Mouse (Mus musculus) liver, embryonic 13.5 days (tissue): Measurements from ENCODE around the gene Akr1e1. TPM values are rescaled to one million over a fixed set of nuclear protein-coding genes. Genes with fewer than 3 reads are reported as not detected.

ENCODE experiments used
- ATAC-seq: fragments of 200-750 bp; cut with Nextera tagmentation; 2 replicates; pipeline ENCODE4 v1.8.0; 2017; ENCODE audit warnings: low read depth, mild to moderate bottlenecking, moderate number of reproducible peaks, moderate library complexity
- DNase-seq: peaks from one replicate; pipeline ENCODE4 v3.0.0; 2022
- H3K27ac ChIP-seq: fragments of 300-500 bp; sonication (generic); 2 replicates; pipeline ENCODE4 v1.5.1; 2015; ENCODE audit warnings: moderate library complexity, mild to moderate bottlenecking, inconsistent platforms
- H3K27me3 ChIP-seq: fragments of 300-500 bp; sonication (generic); 2 replicates; pipeline ENCODE4 v1.6.1; 2015; ENCODE audit warnings: mild to moderate bottlenecking, inconsistent platforms
- H3K36me3 ChIP-seq: fragments of 300-500 bp; sonication (generic); 2 replicates; pipeline ENCODE4 v1.6.1; 2015; ENCODE audit warnings: mild to moderate bottlenecking, inconsistent platforms
- H3K4me1 ChIP-seq: fragments of 300-500 bp; sonication (generic); replicated peaks from 2 replicates; pipeline ENCODE4 v1.6.1; 2015; ENCODE audit warnings: inconsistent platforms
- H3K4me2 ChIP-seq: fragments of 300-500 bp; sonication (generic); 2 replicates; pipeline ENCODE4 v1.6.1; 2015; ENCODE audit warnings: inconsistent platforms, mild to moderate bottlenecking, moderate library complexity
- H3K4me3 ChIP-seq: fragments of 300-500 bp; sonication (generic); replicated peaks from 2 replicates; pipeline ENCODE4 v1.5.1; 2015; ENCODE audit warnings: mild to moderate bottlenecking, inconsistent platforms
- H3K9ac ChIP-seq: fragments of 300-500 bp; sonication (generic); 2 replicates; pipeline ENCODE4 v1.6.1; 2015; ENCODE audit warnings: mild to moderate bottlenecking, inconsistent platforms
- H3K9me3 ChIP-seq: fragments of 300-500 bp; sonication (generic); replicated peaks from 2 replicates; pipeline ENCODE4 v1.6.1; 2016; ENCODE audit warnings: inconsistent platforms
- WGBS: fragments of 180-500 bp; shearing (Covaris S2); methylation state at CpG from one replicate; pipeline ENCODE4 v1.1.7; 2015; ENCODE audit not compliant: insufficient replicate concordance; 5-methylcytosine and 5-hydroxymethylcytosine counted together
- polyA plus RNA-seq: library from polyadenylated mRNA; unstranded; fragments of >200 nt; fragmentation: Nextera tagmentation; extraction: Ambion mirVana; gene quantifications from 2 replicates; pipeline ENCODE4 v1.2.1, GENCODE M21; 2015

Gene Akr1e1
- polyA plus RNA-seq, 1 experiment from 2014 or later = 16.2 TPM

DNA sequence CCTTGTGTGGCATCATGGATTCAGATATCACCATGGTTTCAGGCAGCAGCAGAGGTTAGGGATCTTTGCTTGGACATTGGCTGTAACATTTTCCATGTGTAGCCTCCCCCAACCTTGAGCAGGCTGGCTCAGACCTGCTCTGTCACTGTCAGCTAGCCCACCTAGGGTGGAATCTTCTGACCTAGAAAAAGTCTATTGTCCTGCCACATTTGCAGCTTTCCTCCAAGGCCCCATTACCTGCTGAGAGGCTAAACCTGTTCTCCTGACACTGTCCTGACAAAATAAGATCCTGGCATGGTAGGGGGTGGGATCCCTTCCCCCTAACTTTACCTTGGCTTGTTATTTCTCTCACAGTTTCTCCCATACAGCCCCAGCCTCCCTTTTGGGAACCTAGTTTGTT, 48.5 kb downstream of the Akr1e1 start:
- no peak overlapping the region for H3K27ac ChIP-seq
- no peaks in the 10 kb centered on the region for H3K4me1 ChIP-seq
- DNase-seq = no peak
- H3K27me3 ChIP-seq = no peaks in the 10 kb centered on the region
- H3K9me3 ChIP-seq = no peaks in the 10 kb centered on the region
- H3K9ac ChIP-seq = no peak overlapping the region
- no peak overlapping the region for H3K4me3 ChIP-seq
- no peaks in the 10 kb centered on the region for H3K36me3 ChIP-seq
- no peak overlapping the region for H3K4me2 ChIP-seq
- ATAC-seq = no peak

GRCm38 (mm10) chr13:4559143-4559542, 49.8 kb downstream of the Akr1e1 start:
- 44% methylated on average over 1 of the region's 1 CpGs for WGBS
- H3K4me2 ChIP-seq = no peak overlapping the region

More at GRCm38 (mm10) chr13:4559143-4559542, 49.8 kb downstream of the Akr1e1 start:
- Histone ChIP-seq H3K4me1 (no peaks in the 10 kb centered on the region), H3K27ac (no peak overlapping the region), H3K9me3 (no peaks in the 10 kb centered on the region), H3K36me3 (no peaks in the 10 kb centered on the region), H3K9ac (no peak overlapping the region), H3K27me3 (no peaks in the 10 kb centered on the region), H3K4me3 (no peak overlapping the region)
- no peak for ATAC-seq
- DNase-seq = no peak

Other genes starting within 250 kb of the Akr1e1 start
- gene Akr1c6, start 174.9 kb downstream of the Akr1e1 start, polyA plus RNA-seq = 0.93 and 1.1 TPM in 2 replicates
- gene Akr1c20, start 85.8 kb downstream of the Akr1e1 start, polyA plus RNA-seq = 0.12 TPM in 1 of 2 replicates, not detected in the other
- 0.08 TPM in 1 of 2 replicates, not detected in the other for gene Akr1c21, start 35.1 kb downstream of the Akr1e1 start, polyA plus RNA-seq